Mouse (Mus musculus) testis, adult 2 months (tissue): Measurements from ENCODE around the gene Olfr1356. TPM values are rescaled to one million over a fixed set of nuclear protein-coding genes. Genes with fewer than 3 reads are reported as not detected.
"Not testable (repeated sequence)": the region's sequence is repeated elsewhere in the genome, so short reads cannot be mapped to it uniquely, and the experiment has no call there.

Experiments used
- H3K27ac ChIP-seq: fragments of 200-500 bp; 2 replicates; pipeline ENCODE4 v1.5.1; 2012; ENCODE audit warnings: low read depth, low read length; ENCODE audit not compliant: control insufficient read depth, insufficient read depth
- H3K27me3 ChIP-seq: fragments of 200-500 bp; 2 replicates; pipeline ENCODE4 v1.6.1; 2012; ENCODE audit warnings: mild to moderate bottlenecking, low read length, moderate library complexity; ENCODE audit not compliant: control insufficient read depth, insufficient read depth
- H3K36me3 ChIP-seq: fragments of 200-500 bp; 2 replicates; pipeline ENCODE4 v1.6.1; 2012; ENCODE audit warnings: mild to moderate bottlenecking, low read length; ENCODE audit not compliant: control insufficient read depth, insufficient read depth
- H3K4me1 ChIP-seq: fragments of 200-500 bp; 2 replicates; pipeline ENCODE4 v1.6.1; 2012; ENCODE audit warnings: low read length; ENCODE audit not compliant: control insufficient read depth, insufficient read depth
- H3K4me3 ChIP-seq: fragments of 200-500 bp; 2 replicates; pipeline ENCODE4 v1.5.1; 2012; ENCODE audit warnings: low read depth, mild to moderate bottlenecking, low read length, moderate library complexity, mixed read lengths; ENCODE audit not compliant: control insufficient read depth
- CTCF ChIP-seq: fragments of 200-500 bp; IDR thresholded peaks from 2 replicates; pipeline ENCODE4 v1.5.1; 2012; ENCODE audit warnings: low read depth, mild to moderate bottlenecking, inconsistent platforms, low read length, moderate library complexity; ENCODE audit not compliant: control insufficient read depth, insufficient read depth, insufficient replicate concordance
- POLR2A ChIP-seq: fragments of 200-500 bp; IDR thresholded peaks from 2 replicates; pipeline ENCODE4 v1.6.1; 2012; ENCODE audit warnings: low read depth, mild to moderate bottlenecking, inconsistent platforms, low read length, moderate library complexity; ENCODE audit not compliant: control insufficient read depth
- polyA plus RNA-seq: library from polyadenylated mRNA; depleted of rRNA; stranded (reverse); fragments of >200 nt; gene quantifications from 2 replicates; pipeline ENCODE4 v1.2.3, GENCODE M21; 2012; rRNA removed

Gene Olfr1356
- not detected in 2 replicates for polyA plus RNA-seq

DNA sequence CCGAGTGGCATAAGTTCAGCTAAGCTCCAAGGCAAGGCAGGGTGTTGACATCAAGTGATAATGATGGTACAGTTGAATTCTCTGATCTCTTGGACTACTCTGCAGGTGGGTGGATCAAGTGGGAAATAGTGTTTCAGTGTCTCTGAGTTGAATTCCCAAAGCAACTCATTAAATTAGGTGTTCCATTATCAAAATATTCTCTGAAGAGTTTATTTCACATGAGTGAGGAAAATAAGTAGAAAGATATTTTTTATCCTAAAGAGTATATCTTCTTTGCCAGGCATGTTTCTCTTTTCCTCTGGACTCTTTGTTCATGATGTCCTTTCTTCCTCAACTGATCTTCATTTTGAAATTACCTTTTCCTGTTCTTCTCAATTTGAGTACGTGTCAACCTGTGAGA is at the start of gene Olfr1356:
Gene Olfr1356 (minus strand): TSS at position 101 of the 400 bp plus-strand sequence.
- Histone ChIP-seq H3K4me1 (no peaks in the 10 kb centered on the region), H3K27ac (no peak within 1 kb of the TSS), H3K36me3 (no peaks in the 10 kb centered on the region), H3K27me3 (no peaks in the 10 kb centered on the region), H3K4me3 (no peak within 1 kb of the TSS)
- TF ChIP-seq POLR2A (no peak), CTCF (no peak)

DNA sequence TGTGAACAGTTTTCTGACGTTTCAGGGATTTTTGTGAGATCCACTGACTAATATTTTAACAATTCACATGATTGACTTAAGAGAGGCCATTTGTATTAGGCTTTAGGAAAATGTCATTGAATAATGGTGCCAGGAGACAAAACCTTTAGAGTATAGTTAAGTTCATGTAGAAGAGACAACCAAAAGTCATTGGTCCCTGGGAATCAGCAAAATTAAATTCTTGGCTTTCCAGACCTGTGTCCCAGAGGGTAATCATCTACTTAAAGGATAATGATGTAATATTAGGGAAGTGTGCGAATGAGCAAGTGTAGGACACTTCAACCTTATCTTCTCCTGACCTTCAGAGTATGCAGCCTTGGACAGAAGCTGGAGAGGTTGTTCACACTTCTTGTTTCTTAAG is 23.3 kb upstream of the Olfr1356 start, which contains the start of gene Olfr1355:
Gene Olfr1355 (plus strand): TSS at position 301 of the 400 bp plus-strand sequence.
- H3K4me1 ChIP-seq = no peaks in the 10 kb centered on the region
- H3K4me3 ChIP-seq = no peak within 1 kb of the TSS
- H3K27ac ChIP-seq = no peak within 1 kb of the TSS
- H3K36me3 ChIP-seq = no peaks in the 10 kb centered on the region
- TF ChIP-seq POLR2A (no peak), CTCF (no peak)
- no peaks in the 10 kb centered on the region for H3K27me3 ChIP-seq

DNA sequence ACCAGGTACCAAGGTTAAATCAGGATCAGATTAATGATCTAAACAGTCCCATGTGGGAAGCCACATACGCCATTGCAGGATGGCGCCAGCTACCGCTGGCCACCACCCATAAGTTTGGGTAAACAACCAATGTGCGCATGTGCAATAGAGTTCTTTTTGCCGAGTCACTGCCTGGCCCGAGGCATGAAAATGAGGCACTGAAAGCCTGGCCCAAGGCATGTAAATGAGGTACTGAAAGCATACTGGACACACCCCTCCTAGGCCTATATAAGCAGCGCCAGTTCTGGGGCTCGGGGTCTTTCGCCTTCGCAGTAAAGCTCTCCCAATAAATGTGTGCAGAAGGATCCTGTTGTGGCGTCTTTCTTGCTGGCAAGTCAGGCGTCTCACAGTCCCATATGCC is 11.5 kb downstream of the Olfr1356 start:
- not testable (repeated sequence) for H3K36me3 ChIP-seq

DNA sequence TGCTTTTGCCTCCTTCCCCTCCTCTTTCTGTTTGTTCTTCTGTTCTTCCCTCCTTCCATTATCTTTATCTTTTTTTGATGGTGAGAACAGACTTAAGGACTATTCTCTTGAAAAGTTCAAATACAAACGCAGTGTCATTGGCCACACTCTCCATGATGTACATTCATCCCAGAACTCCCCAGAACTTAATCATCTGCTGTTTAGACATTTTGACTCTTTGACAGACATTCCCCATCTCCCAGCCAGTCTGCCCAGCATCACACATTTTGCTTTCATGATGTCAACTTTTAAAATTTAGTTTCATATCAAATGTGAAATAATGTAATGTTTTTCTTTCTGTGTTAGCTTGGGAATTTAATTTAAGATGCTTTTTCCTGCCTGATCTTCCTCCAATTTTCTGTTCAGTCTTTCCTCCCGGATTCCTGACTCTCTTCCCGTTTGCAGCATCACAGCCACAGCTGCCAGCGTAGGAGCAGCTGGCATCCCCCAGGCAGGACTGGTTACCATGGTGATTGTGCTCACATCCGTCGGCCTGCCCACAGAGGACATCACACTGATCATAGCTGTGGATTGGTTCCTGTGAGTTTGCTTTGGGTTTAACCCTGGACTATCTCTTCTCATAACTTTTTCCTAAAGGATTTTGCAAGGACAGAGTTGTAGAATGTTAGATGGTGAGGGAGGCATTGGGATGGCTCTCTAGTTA is 39.5 kb downstream of the Olfr1356 start:
- Histone ChIP-seq H3K27me3 (no peaks in the 10 kb centered on the region), H3K27ac (no peak overlapping the region), H3K36me3 (no peaks in the 10 kb centered on the region), H3K4me1 (no peaks in the 10 kb centered on the region), H3K4me3 (no peak overlapping the region)
- TF ChIP-seq CTCF = no peak
- no peak for TF ChIP-seq POLR2A

More for the DNA sequence above, 11.5 kb downstream of the Olfr1356 start:
- H3K4me3 ChIP-seq, H3K4me1 ChIP-seq, H3K27me3 ChIP-seq, H3K27ac ChIP-seq: not testable (repeated sequence)

DNA sequence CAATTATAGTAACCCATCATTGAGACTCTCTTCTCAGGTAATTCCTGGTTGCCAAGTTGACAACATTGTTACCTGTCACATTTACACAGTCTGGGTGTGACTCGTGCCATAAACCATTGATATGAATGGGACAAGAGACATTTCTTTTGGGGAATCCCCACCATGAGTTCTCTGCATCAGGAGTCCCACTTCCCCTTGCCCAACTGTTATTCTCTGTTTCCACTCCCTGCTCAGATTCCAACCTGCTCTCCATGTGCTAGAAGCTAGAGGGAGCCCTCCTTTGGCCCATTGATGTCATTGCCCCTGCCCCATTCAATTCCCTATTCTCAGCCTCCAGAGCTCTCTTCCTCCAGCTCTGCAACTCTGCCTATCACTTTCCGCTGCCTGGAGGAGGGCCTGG is 50.5 kb downstream of the Olfr1356 start:
- Histone ChIP-seq H3K36me3 (no peaks in the 10 kb centered on the region), H3K4me3 (no peak overlapping the region), H3K4me1 (no peaks in the 10 kb centered on the region), H3K27ac (no peak overlapping the region), H3K27me3 (no peaks in the 10 kb centered on the region)
- no peak for TF ChIP-seq POLR2A
- no peak for TF ChIP-seq CTCF

Other genes with a start within 250 kb of the Olfr1356 start
- not detected in 2 replicates for gene Olfr1357, start 234.1 kb downstream of the Olfr1356 start, polyA plus RNA-seq
- gene Casp14, start 133.9 kb downstream of the Olfr1356 start, polyA plus RNA-seq = not detected in 2 replicates
- 93.9 and 119 TPM in 2 replicates for gene Ccdc105, start 99.1 kb downstream of the Olfr1356 start, polyA plus RNA-seq
- 0.65 and 0.85 TPM in 2 replicates for gene Slc1a6, start 71.7 kb downstream of the Olfr1356 start, polyA plus RNA-seq
- not detected in 2 replicates for gene Olfr1355, start 23.4 kb upstream of the Olfr1356 start, polyA plus RNA-seq
- gene Olfr1354, start 61.0 kb upstream of the Olfr1356 start, polyA plus RNA-seq = not detected in 2 replicates
- not detected in 2 replicates for gene Olfr8, start 98.5 kb upstream of the Olfr1356 start, polyA plus RNA-seq
- not detected in 2 replicates for gene Olfr1353, start 111.1 kb upstream of the Olfr1356 start, polyA plus RNA-seq
- gene Olfr1352, start 128.9 kb upstream of the Olfr1356 start, polyA plus RNA-seq = not detected in 2 replicates
- not detected in 2 replicates for gene Olfr1351, start 160.3 kb upstream of the Olfr1356 start, polyA plus RNA-seq
- 0.12 and 0.19 TPM in 2 replicates for gene Olfr57, start 176.6 kb upstream of the Olfr1356 start, polyA plus RNA-seq
- gene 2610008E11Rik, start 245.4 kb upstream of the Olfr1356 start, polyA plus RNA-seq = 0.64 and 0.86 TPM in 2 replicates